Mouse (Mus musculus): ENCODE data around the gene Gm9958. TPM values are rescaled to one million over a fixed set of nuclear protein-coding genes. Genes with fewer than 3 reads are reported as not detected.

Gene Gm9958
- polyA plus RNA-seq, 1 experiment from 2014 or later: 5.7 TPM

Other genes with a start within 250 kb of the Gm9958 start
- gene Cox18, start 143.2 kb upstream of the Gm9958 start, polyA plus RNA-seq (2016; fragmentation: Nextera tagmentation; extraction: Ambion mirVana): 36.3 and 41.4 TPM in 2 replicates
- gene Ankrd17, start 627 bp upstream of the Gm9958 start, polyA plus RNA-seq (2016; fragmentation: Nextera tagmentation; extraction: Ambion mirVana): 24.5 and 25.4 TPM in 2 replicates
- gene Alb, start 93.7 kb downstream of the Gm9958 start, polyA plus RNA-seq (2016; fragmentation: Nextera tagmentation; extraction: Ambion mirVana): 0.14 TPM in 1 of 2 replicates, not detected in the other
- 0.79 and 2.2 TPM in 2 replicates for gene Afp, start 123.5 kb downstream of the Gm9958 start, polyA plus RNA-seq (2016; fragmentation: Nextera tagmentation; extraction: Ambion mirVana)
- gene Afm, start 151.7 kb downstream of the Gm9958 start, polyA plus RNA-seq (2016; fragmentation: Nextera tagmentation; extraction: Ambion mirVana): not detected in 2 replicates
- gene 5830473C10Rik, start 193.9 kb downstream of the Gm9958 start, polyA plus RNA-seq (2016; fragmentation: Nextera tagmentation; extraction: Ambion mirVana): not detected in 2 replicates